Mouse (Mus musculus) layer of hippocampus, postnatal 36 days (tissue): ENCODE measurements at regions not wholly inside any gene's neighbourhood (a gene's known extent, or its start where the extent isn't known, plus 50 kb on each side); places are given as distances from the start of the nearest gene placed in this dataset.
"Not testable (repeated sequence)": the region's sequence is repeated elsewhere in the genome, so short reads cannot be mapped to it uniquely, and the experiment has no call there.

ENCODE experiments used
- DNase-seq, 2 experiments: peaks; one replicate each; pipeline ENCODE4 v3.0.0; 2022

- DNase-seq, result no peak
Observed at GRCm38 (mm10) chr12:25590262-25590661, 493.3 kb upstream of the Id2 start.

GRCm38 (mm10) chr12:25585746-25586145 is 488.8 kb upstream of the Id2 start:
- no peak for DNase-seq

GRCm38 (mm10) chr12:25579407-25579806 is 482.5 kb upstream of the Id2 start:
- peak in 1 of 2 experiments; percentile 7 for DNase-seq

- no peak for DNase-seq
Observed at GRCm38 (mm10) chr12:25565131-25565530, 468.2 kb upstream of the Id2 start.

GRCm38 (mm10) chr12:25559601-25560000 is 462.7 kb upstream of the Id2 start:
- no peak for DNase-seq

GRCm38 (mm10) chr12:25553656-25554055 is 456.7 kb upstream of the Id2 start:
- no peak for DNase-seq

- DNase-seq, result no peak
Observed at GRCm38 (mm10) chr12:25549735-25550134, 452.8 kb upstream of the Id2 start.

GRCm38 (mm10) chr12:25544253-25544652 is 447.3 kb upstream of the Id2 start:
- no peak for DNase-seq

- no peak for DNase-seq
Observed at GRCm38 (mm10) chr12:25534620-25534950, 437.6 kb upstream of the Id2 start.

- no peak for DNase-seq
Observed at GRCm38 (mm10) chr12:25533709-25534619, 437.0 kb upstream of the Id2 start.

- DNase-seq, result no peak
Observed at GRCm38 (mm10) chr12:25530483-25530882, 433.5 kb upstream of the Id2 start.

- DNase-seq, result no peak
Observed at GRCm38 (mm10) chr12:25529537-25529936, 432.6 kb upstream of the Id2 start.

- DNase-seq, result peak; percentile 34 to 58
Observed at GRCm38 (mm10) chr12:25526639-25527038, 429.7 kb upstream of the Id2 start.

- DNase-seq, result no peak
Observed at GRCm38 (mm10) chr12:25516738-25517137, 419.8 kb upstream of the Id2 start.

- DNase-seq, result no peak
Observed at GRCm38 (mm10) chr12:25513679-25514078, 416.7 kb upstream of the Id2 start.

GRCm38 (mm10) chr12:25509666-25510065 is 412.7 kb upstream of the Id2 start:
- no peak for DNase-seq

GRCm38 (mm10) chr12:25493233-25493632 is 396.3 kb upstream of the Id2 start:
- no peak for DNase-seq

GRCm38 (mm10) chr12:25492483-25493190 is 395.7 kb upstream of the Id2 start:
- no peak for DNase-seq

- no peak for DNase-seq
Observed at GRCm38 (mm10) chr12:25475180-25475758, 378.3 kb upstream of the Id2 start.

- no peak for DNase-seq
Observed at GRCm38 (mm10) chr12:25469181-25469580, 372.2 kb upstream of the Id2 start.

GRCm38 (mm10) chr12:25467789-25468188 is 370.8 kb upstream of the Id2 start:
- DNase-seq, result peak in 1 of 2 experiments; percentile 9

- DNase-seq, result not testable (repeated sequence)
Observed at GRCm38 (mm10) chr12:25462690-25463089, 365.8 kb upstream of the Id2 start.

GRCm38 (mm10) chr12:25455281-25455989 is 358.5 kb upstream of the Id2 start:
- DNase-seq, result no peak
